Mouse (Mus musculus) c-Kit-positive CD71-positive TER-119-negative erythroid progenitor cells, embryonic 14.5 days (primary cell): Measurements from ENCODE around the gene Actr3b.

Experiments
- DNase-seq: peaks from one replicate; pipeline ENCODE4 v3.0.0-alpha.2; 2013; ENCODE audit warnings: low read depth

Gene Actr3b

GRCm38 (mm10) chr5:25889746-25890382 is 130.1 kb downstream of the Actr3b start:
- no peak for DNase-seq

DNA sequence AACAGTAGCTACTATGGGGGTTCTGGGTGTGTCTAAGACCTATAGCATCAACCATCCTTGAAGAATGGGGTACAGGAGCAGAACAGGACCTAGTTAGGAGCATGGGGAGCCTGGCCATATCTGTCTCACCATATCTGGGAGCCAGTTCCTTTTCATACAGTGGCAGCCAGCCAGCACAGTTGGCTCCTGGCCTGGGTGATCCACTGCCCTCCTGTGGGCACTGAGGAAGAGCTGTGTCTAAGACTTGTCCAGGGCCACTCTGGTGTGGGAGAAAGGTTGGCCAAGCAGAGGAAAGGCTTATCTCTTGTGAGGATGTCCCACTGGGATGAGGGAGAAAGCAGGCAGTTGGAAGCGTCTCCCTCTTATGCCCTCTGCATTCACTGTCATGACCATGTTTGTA is 131.5 kb downstream of the Actr3b start:
- DNase-seq: no peak
